Mouse (Mus musculus): ENCODE results near the gene Mylip.

- TF ChIP-seq CTCF (IDR thresholded peaks at IDR 0.05; ENCODE audit: low read depth), result no peak
- TF ChIP-seq EP300 (IDR thresholded peaks at IDR 0.05; ENCODE audit: low read depth), result no peak
Observed at GRCm38 (mm10) chr13:45400700-45401099, 11.2 kb downstream of the Mylip start.

All from liver, embryonic 14.5 days (tissue).